Mouse (Mus musculus) spleen, postnatal 14 days (tissue): Measurements from ENCODE around the gene Fus.
A peak's percentile ranks its signal among the peaks of the same experiment; 100 is the strongest.

ENCODE experiments used
- DNase-seq, 2 experiments: peaks; one replicate each; pipeline ENCODE4 v3.0.0; 2021 to 2022; ENCODE audit warnings: low spot score in 2 of 2

Fus gene

GRCm38 (mm10) chr7:127944614-127945013 is 22.6 kb upstream of the Fus start:
- DNase-seq: no peak

- no peak for DNase-seq
These were observed 20.7 kb upstream of the Fus start, which contains the start of gene Prss36 for GRCm38 (mm10) chr7:127946470-127947023. TSS of gene Prss36 (minus strand) at chr7:127946725.

GRCm38 (mm10) chr7:127952864-127953581 is 14.2 kb upstream of the Fus start:
- DNase-seq: no peak

- no peak for DNase-seq
These were observed 7.9 kb upstream of the Fus start for GRCm38 (mm10) chr7:127959364-127959763.

- DNase-seq: no peak
These were observed 812 bp upstream of the Fus start for GRCm38 (mm10) chr7:127966371-127966918.

- DNase-seq: peak; percentile 45 to 52
These were observed 918 bp downstream of the Fus start for GRCm38 (mm10) chr7:127967922-127968828.

GRCm38 (mm10) chr7:127974413-127974930 is 7.2 kb downstream of the Fus start:
- DNase-seq: no peak

GRCm38 (mm10) chr7:127978856-127979255 is 11.6 kb downstream of the Fus start:
- no peak for DNase-seq

- DNase-seq: no peak
These were observed 13.3 kb downstream of the Fus start for GRCm38 (mm10) chr7:127980606-127981005.

GRCm38 (mm10) chr7:127988904-127989303 is 21.6 kb downstream of the Fus start:
- no peak for DNase-seq

- DNase-seq: peak; percentile 52 to 74
These were observed 24.6 kb downstream of the Fus start for GRCm38 (mm10) chr7:127991643-127992487.

- DNase-seq: no peak
These were observed 25.5 kb downstream of the Fus start for GRCm38 (mm10) chr7:127992488-127993340.

- peak; percentile 33 to 44 for DNase-seq
These were observed 26.2 kb downstream of the Fus start, which contains the start of gene Pycard for GRCm38 (mm10) chr7:127993341-127993977. TSS of gene Pycard (minus strand) at chr7:127993867.

- DNase-seq: no peak
These were observed 32.2 kb downstream of the Fus start for GRCm38 (mm10) chr7:127999436-127999835.

GRCm38 (mm10) chr7:128000068-128000950 is 33.1 kb downstream of the Fus start:
- DNase-seq: no peak

GRCm38 (mm10) chr7:128003098-128003497 is 35.8 kb downstream of the Fus start:
- no peak for DNase-seq

GRCm38 (mm10) chr7:128003688-128004087 is 36.4 kb downstream of the Fus start, which contains the start of gene Trim72:
TSS of gene Trim72 (plus strand) at chr7:128003949.
- DNase-seq: no peak

- no peak for DNase-seq
These were observed 36.9 kb downstream of the Fus start for GRCm38 (mm10) chr7:128004150-128004486.
